Mouse (Mus musculus) liver, adult 2 months (tissue): ENCODE results near the gene Erp27.

Experiments used
- CTCF ChIP-seq: fragments of 200-500 bp; IDR thresholded peaks from 2 replicates; pipeline ENCODE4 v1.5.1; 2011; ENCODE audit warnings: low read depth, low read length, control low read depth
- POLR2A ChIP-seq: fragments of 200-500 bp; IDR thresholded peaks from 2 replicates; pipeline ENCODE4 v1.6.1; 2011; ENCODE audit warnings: low read length, control low read depth; ENCODE audit not compliant: insufficient read depth; ENCODE audit errors: extremely low read depth

DNA sequence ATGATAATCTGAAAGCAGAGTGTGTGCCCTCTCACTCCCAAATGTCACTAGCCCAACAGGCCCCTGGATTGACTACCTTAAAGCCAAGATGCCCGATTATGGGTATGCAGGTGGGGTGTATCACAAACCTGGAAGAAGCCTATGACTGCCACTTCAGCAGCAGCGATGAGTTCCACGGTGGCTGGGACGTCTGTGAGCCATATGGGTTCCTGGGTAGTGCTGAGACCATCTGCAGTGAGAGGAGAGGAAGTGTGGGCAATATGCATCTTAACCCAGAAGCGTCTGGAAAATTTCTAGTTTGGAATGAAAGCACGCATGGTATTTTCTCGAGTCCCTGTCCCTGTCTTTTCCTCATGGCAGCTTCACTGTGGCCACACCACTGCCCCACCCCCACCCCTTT lies 379 bp downstream of the Erp27 start:
- TF ChIP-seq CTCF (no peak), POLR2A (no peak)
